Comparison of ENCODE assay signal across 9 mouse cellular contexts in genomic region chr17:27547253-27547868, GRCm38 (mm10). TPM values are rescaled to one million over a fixed set of nuclear protein-coding genes. Genes with fewer than 3 reads are reported as not detected.
A peak's percentile ranks its signal among the peaks of the same experiment; 100 is the strongest.
DNase-seq lines count a peak whose midpoint lies in the region; ATAC-seq lines count a peak whose summit lies in the region.
"Had no signal": no experiment of that assay in that cellular context is flagged by ENCODE, and none has a peak within 500 bp of the region (broad histone marks: within the 10 kb centered on the region; RNA-seq: fewer than 3 reads in every experiment).

No protein-coding gene starts in this region.

- no peaks in the 10 kb centered on the region for H3K9me3 ChIP-seq in heart, embryonic 10.5 days
- no peaks in the 10 kb centered on the region for H3K9me3 ChIP-seq in midbrain, embryonic 11.5 days (ENCODE audit: control insufficient read depth, low read length)

- H3K9ac ChIP-seq in midbrain, embryonic 11.5 days (ENCODE audit: low read length), result no peak overlapping the region

- peak overlapping the region; percentile 44 for H3K27ac ChIP-seq in heart, embryonic 10.5 days
- no peak overlapping the region for H3K27ac ChIP-seq in midbrain, embryonic 11.5 days (ENCODE audit: low read depth, low read length)

- 0 out of 2 replicates have a peak overlapping the region, but pooled peaks have one; percentile 1 for H3K4me3 ChIP-seq in heart, embryonic 10.5 days
- H3K4me3 ChIP-seq in midbrain, embryonic 11.5 days (ENCODE audit: low read depth, low read length), result no peak overlapping the region

- no peak for ATAC-seq in midbrain, embryonic 11.5 days (ENCODE audit: low FRiP score)

- no peak overlapping the region for H3K4me2 ChIP-seq in midbrain, embryonic 11.5 days

- H3K27me3 ChIP-seq in heart, embryonic 10.5 days (ENCODE audit: insufficient read depth, poor library complexity, severe bottlenecking), result peaks cover 13% of the 10 kb centered on the region; the same call in 1 of the 2 replicates
- H3K27me3 ChIP-seq in midbrain, embryonic 11.5 days (ENCODE audit: control insufficient read depth, insufficient read depth, low read length), result no peaks in the 10 kb centered on the region

- WGBS in heart, embryonic 10.5 days, result 58% methylated on average over 9 of the region's 9 CpGs
- WGBS in midbrain, embryonic 11.5 days, result 77% methylated on average over 9 of the region's 9 CpGs

- no peaks in the 10 kb centered on the region for H3K36me3 ChIP-seq in heart, embryonic 10.5 days
- H3K36me3 ChIP-seq in midbrain, embryonic 11.5 days (ENCODE audit: control insufficient read depth, insufficient read depth, low read length), result no peaks in the 10 kb centered on the region

- peak; percentile 22 for DNase-seq in cerebellum, adult 11 months
- no peak for DNase-seq in cerebellum, adult 9-11 months
- peak; percentile 72 for DNase-seq in adrenal gland, adult 8-10 months
- no peak for DNase-seq in heart, embryonic 10.5 days (ENCODE audit: low spot score)
- peak; percentile 50 to 68 for DNase-seq in kidney, postnatal 4 days
- no peak for DNase-seq in midbrain, embryonic 11.5 days (ENCODE audit: low spot score, missing footprints)
- no peak for DNase-seq in thymus, adult 18-20 months
- no peak for DNase-seq in spleen, postnatal 10 days (ENCODE audit: low spot score in 2 of 2)
- DNase-seq: midbrain, embryonic 14.5 days had no signal

- H3K4me1 ChIP-seq in heart, embryonic 10.5 days, result peaks cover 34% of the 10 kb centered on the region
- peaks cover 11% of the 10 kb centered on the region for H3K4me1 ChIP-seq in midbrain, embryonic 11.5 days (ENCODE audit: control insufficient read depth, insufficient read depth, low read length)

RNA-seq across cellular contexts. Expression of gene Hmga1, which starts 8.9 kb away (rescaled TPM):
- total RNA-seq in adrenal gland, adult 8-10 months (2022), result 10 to 100 TPM; 14.7 to 23.4 (median 20.9) TPM
- polyA plus RNA-seq in heart, embryonic 10.5 days (2016; fragmentation: Nextera tagmentation; extraction: Ambion mirVana), result 438 and 609 TPM in 2 replicates
- 354 and 406 TPM in 2 replicates for polyA plus RNA-seq in midbrain, embryonic 11.5 days (2014; fragmentation: Nextera tagmentation; extraction: Ambion mirVana)

RNA-seq across cellular contexts. Expression of gene AI413582, which starts 18.2 kb away (rescaled TPM):
- 10 to 100 TPM; 22.9 to 29.4 (median 23.4) TPM for total RNA-seq in adrenal gland, adult 8-10 months (2022)
- 19.7 and 21.0 TPM in 2 replicates for polyA plus RNA-seq in heart, embryonic 10.5 days (2016; fragmentation: Nextera tagmentation; extraction: Ambion mirVana)
- polyA plus RNA-seq in midbrain, embryonic 11.5 days (2014; fragmentation: Nextera tagmentation; extraction: Ambion mirVana), result 14.8 and 20.2 TPM in 2 replicates

RNA-seq across cellular contexts. Expression of gene Grm4, which starts 26.2 kb away (rescaled TPM):
- 1 to 10 TPM; 2.6 to 3.9 (median 3.2) TPM for total RNA-seq in adrenal gland, adult 8-10 months (2022)
- 0.02 and 0.34 TPM in 2 replicates for polyA plus RNA-seq in heart, embryonic 10.5 days (2016; fragmentation: Nextera tagmentation; extraction: Ambion mirVana)
- 3.5 and 3.6 TPM in 2 replicates for polyA plus RNA-seq in midbrain, embryonic 11.5 days (2014; fragmentation: Nextera tagmentation; extraction: Ambion mirVana)

Comparison
In these comparisons a context has a peak if more than half of its experiments do, and no peak if none do; other contexts are left out.
1. DNase-seq: peak in cerebellum, adult 11 months (single experiment), adrenal gland, adult 8-10 months (single experiment) and kidney, postnatal 4 days (2 of 2); none in cerebellum, adult 9-11 months (single experiment), heart, embryonic 10.5 days (single experiment), midbrain, embryonic 11.5 days (single experiment), thymus, adult 18-20 months (0 of 2) and spleen, postnatal 10 days (0 of 2).